Mouse (Mus musculus): ENCODE data around the gene S100a5. TPM values are rescaled to one million over a fixed set of nuclear protein-coding genes. Genes with fewer than 3 reads are reported as not detected.

Gene S100a5
- polyA plus RNA-seq, 1 experiment, result 0.19 TPM

DNA sequence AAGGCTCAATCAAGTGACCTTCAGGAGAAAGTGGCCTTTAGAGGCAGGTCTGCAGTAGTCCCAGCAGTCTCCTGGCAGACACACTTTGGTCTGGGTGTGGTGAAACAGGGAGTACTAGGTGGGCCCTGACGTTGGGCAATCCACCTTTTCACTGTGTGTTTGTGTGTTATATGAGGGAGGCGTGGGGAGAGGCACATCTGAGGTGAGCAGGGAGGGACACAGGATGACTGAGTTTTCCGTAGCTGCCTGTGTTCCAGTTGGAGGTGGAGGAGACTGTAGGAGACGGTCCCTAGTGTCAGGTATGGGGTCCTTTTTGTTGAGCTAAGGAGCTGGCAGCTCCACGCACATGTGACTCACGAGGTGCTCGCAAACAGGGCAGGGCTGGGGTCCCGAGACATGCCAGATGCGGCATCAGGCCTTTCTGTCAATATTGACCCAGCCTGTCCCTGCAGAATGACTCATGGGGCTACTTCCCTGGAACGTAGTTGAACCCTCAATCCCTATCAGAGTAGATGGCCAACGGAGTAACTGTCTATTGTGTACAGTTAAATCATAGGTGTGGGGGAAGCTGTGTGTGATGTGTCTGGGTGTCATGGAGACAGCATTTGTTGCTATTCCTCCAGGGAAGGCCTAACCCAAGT is 6.4 kb downstream of the S100a5 start:
- Histone ChIP-seq H3K27me3 (ENCODE audit: control insufficient read depth, insufficient read depth, insufficient read length) (no peaks in the 10 kb centered on the region), H3K4me2 (ENCODE audit: low read depth) (peak overlapping the region; percentile 90)

DNA sequence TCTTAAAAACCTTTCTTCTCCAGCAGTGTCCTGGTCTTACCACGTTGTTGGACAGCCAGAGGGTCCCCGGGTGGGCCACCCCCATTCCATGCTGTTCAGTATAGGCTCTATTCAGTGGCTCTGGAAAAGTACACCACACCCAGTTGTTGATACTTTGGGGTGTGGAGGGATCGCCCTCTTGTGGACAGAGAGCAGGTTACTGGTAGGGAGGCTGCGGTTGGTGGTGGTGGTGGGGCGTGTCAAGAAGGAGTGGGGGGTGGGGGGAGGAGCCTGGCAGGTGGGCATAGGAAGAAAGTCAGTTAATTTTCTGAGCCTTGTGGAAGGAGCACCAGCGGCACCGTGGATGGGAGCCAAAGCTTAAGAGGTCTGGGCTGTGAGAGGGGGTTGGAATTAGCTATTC is 7.1 kb downstream of the S100a5 start:
- peaks cover 47% of the 10 kb centered on the region for H3K36me3 ChIP-seq (ENCODE audit: control insufficient read depth, insufficient read depth)
- H3ac ChIP-seq (ENCODE audit: control insufficient read depth, insufficient read length), result no peak overlapping the region
- TF ChIP-seq POLR2AphosphoS2 (IDR thresholded peaks at IDR 0.05; ENCODE audit: insufficient read length, low read depth), result peak; percentile 54
- peak; percentile 33 for TF ChIP-seq POLR2A (IDR thresholded peaks at IDR 0.05; ENCODE audit: insufficient read length, low read depth)
- no peak for TF ChIP-seq TCF12 (IDR thresholded peaks at IDR 0.05; ENCODE audit: insufficient read depth, poor library complexity, severe bottlenecking)
- H3K4me2 ChIP-seq (ENCODE audit: low read depth), result peak overlapping the region; percentile 90
- no peaks in the 10 kb centered on the region for H3K27me3 ChIP-seq (ENCODE audit: control insufficient read depth, insufficient read depth, insufficient read length)
- H3K4me3 ChIP-seq, result peak overlapping the region; percentile 99
- H3K79me2 ChIP-seq (ENCODE audit: control insufficient read depth, insufficient read depth), result peaks cover 29% of the 10 kb centered on the region

More for the DNA sequence above, 6.4 kb downstream of the S100a5 start:
- TF ChIP-seq POLR2A (IDR thresholded peaks at IDR 0.05; ENCODE audit: insufficient read length, low read depth) (peak; percentile 54), POLR2AphosphoS2 (IDR thresholded peaks at IDR 0.05; ENCODE audit: insufficient read length, low read depth) (peak; percentile 77), TCF3 (IDR thresholded peaks at IDR 0.05; ENCODE audit: insufficient read length, low read depth) (no peak)
- Histone ChIP-seq H3K36me3 (ENCODE audit: control insufficient read depth, insufficient read depth) (peaks cover 47% of the 10 kb centered on the region), H3K79me2 (ENCODE audit: control insufficient read depth, insufficient read depth) (peaks cover 29% of the 10 kb centered on the region), H3ac (ENCODE audit: control insufficient read depth, insufficient read length) (peak overlapping the region; percentile 30), H3K4me3 (peak overlapping the region; percentile 99)

DNA sequence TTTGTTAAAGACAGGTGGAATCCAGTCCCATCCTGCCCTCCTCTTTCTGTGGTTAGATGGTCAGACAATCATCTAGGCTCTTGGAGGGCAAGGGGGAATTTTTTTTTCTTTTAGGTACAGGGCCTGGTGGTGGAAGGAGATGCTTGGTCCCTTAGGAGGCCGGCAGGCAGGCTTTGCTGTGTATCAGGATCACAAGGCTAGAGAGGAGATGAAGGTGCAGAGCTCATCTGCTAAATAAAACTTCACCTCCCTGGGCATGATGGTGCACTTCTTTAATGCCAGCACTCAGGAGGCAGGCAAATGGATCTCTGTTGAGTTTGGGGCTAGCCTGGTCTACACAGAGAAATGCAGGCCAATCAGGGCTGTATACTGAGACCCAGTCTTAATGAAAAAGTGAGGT is 7.6 kb downstream of the S100a5 start:
- Histone ChIP-seq H3K27me3 (ENCODE audit: control insufficient read depth, insufficient read depth, insufficient read length) (no peaks in the 10 kb centered on the region), H3K79me2 (ENCODE audit: control insufficient read depth, insufficient read depth) (peaks cover 29% of the 10 kb centered on the region), H3K4me3 (peak overlapping the region; percentile 99), H3K36me3 (ENCODE audit: control insufficient read depth, insufficient read depth) (peaks cover 47% of the 10 kb centered on the region), H3K4me2 (ENCODE audit: low read depth) (peak overlapping the region; percentile 90), H3ac (ENCODE audit: control insufficient read depth, insufficient read length) (no peak overlapping the region)
- TF ChIP-seq E2F4 (IDR thresholded peaks at IDR 0.05; ENCODE audit: insufficient read depth), result no peak
- TF ChIP-seq REST (IDR thresholded peaks at IDR 0.05; ENCODE audit: insufficient read depth, insufficient read length), result no peak

DNA sequence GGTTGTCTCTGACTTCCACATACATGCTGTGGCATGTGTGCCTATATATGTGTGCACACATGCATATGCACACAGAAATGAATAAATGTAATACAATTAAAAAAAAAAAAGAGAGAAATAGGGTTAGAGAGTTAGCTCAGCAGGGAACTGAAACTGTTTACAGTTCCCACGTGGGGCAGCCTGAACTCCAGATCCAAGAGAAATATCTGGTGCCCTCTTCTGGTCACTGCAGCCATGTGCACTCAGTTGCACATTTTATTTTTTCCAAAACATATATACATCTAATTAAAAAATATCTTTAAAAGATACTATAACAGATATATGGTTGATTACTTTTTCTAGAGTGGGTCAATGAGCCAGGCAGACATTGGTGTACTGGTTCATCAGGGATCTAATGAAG is 9.3 kb downstream of the S100a5 start:
- Histone ChIP-seq H3K36me3 (ENCODE audit: control insufficient read depth, insufficient read depth) (peaks cover 47% of the 10 kb centered on the region), H3K79me2 (ENCODE audit: control insufficient read depth, insufficient read depth) (peaks cover 29% of the 10 kb centered on the region), H3ac (ENCODE audit: control insufficient read depth, insufficient read length) (no peak overlapping the region), H3K4me3 (no peak overlapping the region), H3K4me2 (ENCODE audit: low read depth) (no peak overlapping the region), H3K27me3 (ENCODE audit: control insufficient read depth, insufficient read depth, insufficient read length) (no peaks in the 10 kb centered on the region)
- no peak for TF ChIP-seq TCF3 (IDR thresholded peaks at IDR 0.05; ENCODE audit: insufficient read length, low read depth)
- no peak for TF ChIP-seq E2F4 (IDR thresholded peaks at IDR 0.05; ENCODE audit: insufficient read depth)
- TF ChIP-seq CEBPB (IDR thresholded peaks at IDR 0.05; ENCODE audit: insufficient read depth, poor library complexity, severe bottlenecking), result no peak
- TF ChIP-seq SRF (IDR thresholded peaks at IDR 0.05; ENCODE audit: control insufficient read depth, insufficient read length, low read depth), result no peak
- TF ChIP-seq POLR2AphosphoS2 (IDR thresholded peaks at IDR 0.05; ENCODE audit: insufficient read length, low read depth), result no peak
- TF ChIP-seq POLR2A (IDR thresholded peaks at IDR 0.05; ENCODE audit: insufficient read length, low read depth), result no peak
- no peak for TF ChIP-seq MAX (IDR thresholded peaks at IDR 0.05; ENCODE audit: low read depth)
- TF ChIP-seq REST (IDR thresholded peaks at IDR 0.05; ENCODE audit: insufficient read depth, insufficient read length), result no peak
- TF ChIP-seq USF1 (IDR thresholded peaks at IDR 0.05; ENCODE audit: low read depth), result no peak
- TF ChIP-seq MYOG (IDR thresholded peaks at IDR 0.05; ENCODE audit: control insufficient read depth in 1 of 3, insufficient read depth in 1 of 3, insufficient read length in 2 of 3, low read depth in 2 of 3), result no peak
- TF ChIP-seq TCF12 (IDR thresholded peaks at IDR 0.05; ENCODE audit: insufficient read depth, poor library complexity, severe bottlenecking), result no peak
- TF ChIP-seq MYOD1 (IDR thresholded peaks at IDR 0.05; ENCODE audit: control insufficient read depth in 1 of 3, insufficient read length in 2 of 3, low read depth in 2 of 3), result no peak

DNA sequence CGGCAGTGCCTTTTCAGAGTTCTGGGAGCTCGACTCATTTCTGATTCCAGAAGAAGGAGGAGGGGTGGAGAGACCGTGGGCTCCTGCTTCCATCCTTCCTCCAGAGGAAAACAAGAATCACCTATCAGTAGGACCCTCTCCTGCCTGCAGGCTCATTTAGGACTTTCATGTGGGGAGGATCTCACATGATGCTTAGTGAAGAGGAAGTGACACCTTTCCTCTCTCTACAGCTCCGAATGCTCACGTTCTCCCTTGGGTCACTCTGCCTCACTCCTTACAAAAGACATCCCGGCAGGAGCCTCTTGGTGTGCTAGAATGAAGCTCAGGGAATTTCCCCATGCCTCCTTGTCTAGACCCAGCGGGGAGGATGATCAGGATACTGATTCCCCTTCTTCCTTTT is 13.2 kb downstream of the S100a5 start:
- Histone ChIP-seq H3K4me2 (ENCODE audit: low read depth) (no peak overlapping the region), H3ac (ENCODE audit: control insufficient read depth, insufficient read length) (no peak overlapping the region), H3K4me3 (no peak overlapping the region), H3K36me3 (ENCODE audit: control insufficient read depth, insufficient read depth) (peaks cover 22% of the 10 kb centered on the region), H3K79me2 (ENCODE audit: control insufficient read depth, insufficient read depth) (no peaks in the 10 kb centered on the region), H3K27me3 (ENCODE audit: control insufficient read depth, insufficient read depth, insufficient read length) (no peaks in the 10 kb centered on the region)
- no peak for TF ChIP-seq TCF3 (IDR thresholded peaks at IDR 0.05; ENCODE audit: insufficient read length, low read depth)
- TF ChIP-seq MYOD1 (IDR thresholded peaks at IDR 0.05; ENCODE audit: control insufficient read depth in 1 of 3, insufficient read length in 2 of 3, low read depth in 2 of 3), result no peak
- TF ChIP-seq MAX (IDR thresholded peaks at IDR 0.05; ENCODE audit: low read depth), result no peak
- TF ChIP-seq POLR2A (IDR thresholded peaks at IDR 0.05; ENCODE audit: insufficient read length, low read depth), result no peak
- no peak for TF ChIP-seq USF1 (IDR thresholded peaks at IDR 0.05; ENCODE audit: low read depth)
- TF ChIP-seq MYOG (IDR thresholded peaks at IDR 0.05; ENCODE audit: control insufficient read depth in 1 of 3, insufficient read depth in 1 of 3, insufficient read length in 2 of 3, low read depth in 2 of 3), result no peak
- TF ChIP-seq E2F4 (IDR thresholded peaks at IDR 0.05; ENCODE audit: insufficient read depth), result no peak
- no peak for TF ChIP-seq TCF12 (IDR thresholded peaks at IDR 0.05; ENCODE audit: insufficient read depth, poor library complexity, severe bottlenecking)
- TF ChIP-seq POLR2AphosphoS2 (IDR thresholded peaks at IDR 0.05; ENCODE audit: insufficient read length, low read depth), result no peak
- TF ChIP-seq CEBPB (IDR thresholded peaks at IDR 0.05; ENCODE audit: insufficient read depth, poor library complexity, severe bottlenecking), result no peak
- no peak for TF ChIP-seq SRF (IDR thresholded peaks at IDR 0.05; ENCODE audit: control insufficient read depth, insufficient read length, low read depth)
- no peak for TF ChIP-seq REST (IDR thresholded peaks at IDR 0.05; ENCODE audit: insufficient read depth, insufficient read length)

Data from myocyte (in vitro differentiated cells).